Mouse (Mus musculus): Measurements from ENCODE around the gene Ino80d. TPM values are rescaled to one million over a fixed set of nuclear protein-coding genes. Genes with fewer than 3 reads are reported as not detected.

The Ino80d gene
- total RNA-seq, 2 experiments from 2014 or later, result 18.9 to 21.1 TPM

- no peak for DNase-seq
- intact Hi-C loops (cut with DNase I), result no loop called here
Observed at GRCm38 (mm10) chr1:62933288-62934099, 181.0 kb downstream of the Ino80d start.

- DNase-seq, result peak; percentile 70 to 80
- intact Hi-C loops (cut with DNase I), result loop anchor here (2.0 kb wide), 2 partner anchors 135 to 143 kb away; no protein-coding TSS in a partner anchor
Observed at GRCm38 (mm10) chr1:62929477-62929876, 185.0 kb downstream of the Ino80d start.

- intact Hi-C loops (cut with DNase I), result no loop called here
- DNase-seq, result no peak
Observed at GRCm38 (mm10) chr1:62919219-62919618, 195.2 kb downstream of the Ino80d start.

DNA sequence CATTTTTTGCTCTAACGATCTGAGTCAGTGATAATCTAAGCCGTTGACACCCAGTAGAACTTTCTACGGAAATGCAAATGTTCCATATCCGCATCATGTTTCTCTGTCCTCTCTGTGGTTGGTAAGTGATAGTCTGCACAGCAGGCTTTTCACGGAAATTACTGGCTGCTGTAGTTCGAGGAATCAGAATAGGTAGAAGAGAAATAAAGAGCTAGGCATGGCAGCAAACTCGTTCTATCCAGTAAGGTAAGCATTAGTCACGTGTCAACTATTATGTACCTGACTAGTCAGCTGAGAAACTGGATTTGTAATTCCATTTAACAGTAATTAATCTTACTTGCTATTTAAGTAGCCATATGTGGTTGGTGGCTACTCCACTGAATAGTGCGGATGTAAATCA lies 197.9 kb downstream of the Ino80d start:
- DNase-seq, result no peak
- intact Hi-C loops (cut with DNase I), result no loop called here

DNA sequence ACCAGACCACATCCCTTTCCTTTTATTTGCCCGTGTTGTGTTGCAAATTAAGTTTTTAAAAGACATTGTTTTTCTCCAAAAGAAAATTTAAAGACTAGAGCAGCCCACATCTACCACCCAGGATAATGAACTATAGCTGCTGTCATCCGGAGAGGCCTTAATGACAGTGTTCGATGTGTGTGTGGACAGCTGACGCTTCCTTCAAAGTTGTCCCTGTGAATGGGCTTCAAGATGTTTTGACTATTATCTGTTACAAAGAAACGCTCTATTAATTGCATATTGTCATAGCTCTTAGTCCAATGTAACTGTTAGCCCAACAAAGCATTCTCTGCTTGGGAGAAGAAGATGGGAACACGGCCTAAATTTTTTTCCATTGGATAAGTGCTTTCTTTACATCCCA lies 200.0 kb downstream of the Ino80d start:
- DNase-seq, result no peak
- intact Hi-C loops (cut with DNase I), result no loop called here

GRCm38 (mm10) chr1:62911426-62911825 lies 203.0 kb downstream of the Ino80d start:
- no peak for DNase-seq
- intact Hi-C loops (cut with DNase I), result no loop called here

GRCm38 (mm10) chr1:62909126-62909525 lies 205.3 kb downstream of the Ino80d start:
- intact Hi-C loops (cut with DNase I), result no loop called here
- no peak for DNase-seq

GRCm38 (mm10) chr1:62908508-62908907 lies 206.0 kb downstream of the Ino80d start:
- intact Hi-C loops (cut with DNase I), result no loop called here
- DNase-seq, result no peak

Small RNA genes lying within 50 kb of the gene (microRNA-seq; reads per million reads assigned to microRNA genes)
- 0 reads per million in 2 experiments for gene Gm24557 (ENCODE audit: borderline number of aligned reads in 2 of 2)
- gene Gm44468 (ENCODE audit: borderline number of aligned reads in 2 of 2), result 0 reads per million in 2 experiments

Other genes starting within 250 kb of the Ino80d start
- gene Eef1b2, start 62.2 kb upstream of the Ino80d start, total RNA-seq (2021), result 100 to 1,000 TPM; 413 to 418 TPM
- gene Ndufs1, start 62.2 kb upstream of the Ino80d start, total RNA-seq (2021), result 100 to 1,000 TPM; 846 to 857 TPM
- under 1 TPM; 0.44 to 0.49 TPM for gene Gpr1, start 99.9 kb upstream of the Ino80d start, total RNA-seq (2021)
- under 1 TPM; 0.30 to 0.69 TPM for gene Zdbf2, start 158.6 kb upstream of the Ino80d start, total RNA-seq (2021)